Mouse (Mus musculus) MEL (cell line): Measurements from ENCODE around the gene Fbxo48.

Experiments used
- BHLHE40 ChIP-seq: IDR thresholded peaks from 2 replicates; pipeline ENCODE4 v1.6.1; 2012; ENCODE audit warnings: low read depth, mild to moderate bottlenecking, inconsistent platforms, low read length, improper control_type of control experiment, borderline replicate concordance
- CHD2 ChIP-seq: IDR thresholded peaks from 2 replicates; pipeline ENCODE4 v1.6.1; 2011; ENCODE audit warnings: low read length, improper control_type of control experiment
- CTCF ChIP-seq, 3 experiments: IDR thresholded peaks in 2 of 3; conservative IDR thresholded peaks in 1 of 3; 2 replicates each; pipeline ENCODE4 v1.5.1; 2011 to 2012; ENCODE audit warnings: low read length in 3 of 3, low read depth in 2 of 3, mild to moderate bottlenecking in 2 of 3, improper control_type of control experiment in 1 of 3, inconsistent platforms in 1 of 3, mixed read lengths in 1 of 3, moderate library complexity in 1 of 3; ENCODE audit not compliant: control insufficient read depth in 1 of 3, insufficient read depth in 1 of 3, poor library complexity in 1 of 3, severe bottlenecking in 1 of 3
- GABPA ChIP-seq: IDR thresholded peaks from 2 replicates; pipeline ENCODE4 v1.6.1; 2012; ENCODE audit warnings: low read depth, mild to moderate bottlenecking, inconsistent platforms, low read length, improper control_type of control experiment, moderate library complexity
- HCFC1 ChIP-seq: IDR thresholded peaks from 2 replicates; pipeline ENCODE4 v1.6.1; 2012; ENCODE audit warnings: low read depth, mild to moderate bottlenecking, inconsistent platforms, low read length, improper control_type of control experiment, moderate library complexity
- MAFK ChIP-seq: IDR thresholded peaks from 2 replicates; pipeline ENCODE4 v1.6.1; 2011; ENCODE audit warnings: low read depth, mild to moderate bottlenecking, low read length, improper control_type of control experiment, borderline replicate concordance
- NRF1 ChIP-seq: IDR thresholded peaks from 2 replicates; pipeline ENCODE4 v1.6.1; 2014; ENCODE audit warnings: low read depth, mild to moderate bottlenecking, inconsistent platforms, low read length, improper control_type of control experiment, moderate library complexity; ENCODE audit not compliant: poor library complexity, insufficient read depth, severe bottlenecking
- POLR2A ChIP-seq, 2 experiments: IDR thresholded peaks; 2 replicates each; pipeline ENCODE4 v1.6.1; 2011 to 2012; ENCODE audit warnings: low read length in 2 of 2, mild to moderate bottlenecking in 2 of 2, control low read depth in 1 of 2, improper control_type of control experiment in 1 of 2, low read depth in 1 of 2, moderate library complexity in 1 of 2; ENCODE audit not compliant: control insufficient read depth in 1 of 2, insufficient read depth in 1 of 2, poor library complexity in 1 of 2
- POLR2AphosphoS5 ChIP-seq: IDR thresholded peaks from 2 replicates; pipeline ENCODE4 v1.6.1; 2012; ENCODE audit warnings: low read depth, borderline replicate concordance, mild to moderate bottlenecking, inconsistent platforms, low read length, moderate library complexity, mixed read lengths
- USF2 ChIP-seq, 2 experiments: IDR thresholded peaks; 2 replicates each; pipeline ENCODE4 v1.6.1; 2011 to 2012; ENCODE audit warnings: improper control_type of control experiment in 2 of 2, low read length in 2 of 2, borderline replicate concordance in 1 of 2, inconsistent platforms in 1 of 2, low read depth in 1 of 2, mild to moderate bottlenecking in 1 of 2; ENCODE audit not compliant: insufficient read depth in 1 of 2
- ZMIZ1 ChIP-seq: IDR thresholded peaks from 2 replicates; pipeline ENCODE4 v1.6.1; 2012; ENCODE audit warnings: low read depth, mild to moderate bottlenecking, inconsistent platforms, low read length, improper control_type of control experiment, moderate library complexity

- TF ChIP-seq BHLHE40 (peak; percentile 79; the same call in 1 of the 2 replicates), NRF1 (no peak), ZMIZ1 (no peak), GABPA (no peak), POLR2AphosphoS5 (no peak), HCFC1 (peak; percentile 39; the same call in 1 of the 2 replicates), MAFK (peak; percentile 87; the same call in 1 of the 2 replicates), CTCF (IDR thresholded peaks at IDR 0.05 in 2 of 3, conservative IDR thresholded peaks at IDR 0.05 in 1 of 3; ENCODE audit: control insufficient read depth in 1 of 3, insufficient read depth in 1 of 3, low read depth in 2 of 3, low read length in 3 of 3, poor library complexity in 1 of 3, severe bottlenecking in 1 of 3) (no peak), POLR2A (IDR thresholded peaks at IDR 0.05; ENCODE audit: control insufficient read depth in 1 of 2, insufficient read depth in 1 of 2, low read depth in 1 of 2, low read length in 2 of 2, poor library complexity in 1 of 2) (no peak), USF2 (IDR thresholded peaks at IDR 0.05; ENCODE audit: borderline replicate concordance in 1 of 2, insufficient read depth in 1 of 2, low read depth in 1 of 2, low read length in 2 of 2) (no peak), CHD2 (peak; percentile 22; the same call in 1 of the 2 replicates)
Measured at GRCm38 (mm10) chr11:16969650-16970049, 18.5 kb downstream of the Fbxo48 start.
